Mouse (Mus musculus) common myeloid progenitor, adult 5-6 weeks (primary cell): ENCODE data around the gene Pon1. TPM values are rescaled to one million over a fixed set of nuclear protein-coding genes. Genes with fewer than 3 reads are reported as not detected.

ENCODE experiments used
- ATAC-seq: replicated peaks from 2 replicates; pipeline ENCODE4 v1.8.0; 2016; ENCODE audit warnings: low read depth, mild to moderate bottlenecking, moderate TSS enrichment, inconsistent platforms; ENCODE audit not compliant: poor library complexity, severe bottlenecking
- total RNA-seq: library from RNA; stranded (forward); fragments of 200-1000, 187-1606 nt; gene quantifications from 2 replicates; pipeline ENCODE4 v1.2.3, GENCODE M21; 2017

The Pon1 gene
- total RNA-seq, 1 experiment from 2014 or later, result not detected

- no peak for ATAC-seq
These were observed 54.1 kb downstream of the Pon1 start for GRCm38 (mm10) chr6:5139666-5140065.

DNA sequence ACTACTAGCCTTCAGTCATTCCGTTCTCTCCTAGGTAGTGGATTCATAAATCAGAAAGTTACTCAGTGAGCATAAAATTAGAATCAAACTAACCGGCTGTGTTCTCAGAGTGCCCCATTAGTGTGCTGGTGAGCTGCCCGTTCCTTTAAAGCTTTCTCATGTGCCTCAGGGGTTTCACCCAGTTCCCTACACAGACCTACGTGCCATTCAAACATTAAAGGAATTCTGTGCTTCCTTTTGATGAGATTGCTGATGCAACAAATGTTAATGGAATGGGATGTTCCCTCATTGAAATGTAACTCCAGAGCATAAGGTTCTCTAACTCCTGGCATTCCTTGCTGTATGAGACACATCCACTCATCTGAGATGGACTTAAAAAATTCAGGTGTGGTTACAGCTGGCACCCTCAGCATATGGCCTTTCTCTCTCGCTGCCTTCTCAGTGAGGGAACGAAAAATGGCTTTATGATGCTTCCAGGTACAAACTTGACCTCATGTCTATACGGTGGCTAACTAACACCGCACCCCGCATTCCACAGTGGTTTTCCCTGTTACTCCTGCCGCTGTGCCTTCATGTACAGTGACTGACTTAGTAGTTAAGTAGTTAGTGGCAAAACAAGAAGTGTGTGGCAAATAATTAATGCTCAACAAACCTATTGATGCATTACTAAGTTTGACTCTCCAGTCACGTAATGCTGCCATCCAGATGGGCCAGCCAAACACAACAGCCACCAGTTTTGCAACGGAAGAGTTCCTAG is 54.7 kb downstream of the Pon1 start:
- ATAC-seq, result no peak

GRCm38 (mm10) chr6:5136046-5136445 is 57.7 kb downstream of the Pon1 start:
- no peak for ATAC-seq

- ATAC-seq, result no peak
These were observed 58.8 kb downstream of the Pon1 start for GRCm38 (mm10) chr6:5134986-5135385.

DNA sequence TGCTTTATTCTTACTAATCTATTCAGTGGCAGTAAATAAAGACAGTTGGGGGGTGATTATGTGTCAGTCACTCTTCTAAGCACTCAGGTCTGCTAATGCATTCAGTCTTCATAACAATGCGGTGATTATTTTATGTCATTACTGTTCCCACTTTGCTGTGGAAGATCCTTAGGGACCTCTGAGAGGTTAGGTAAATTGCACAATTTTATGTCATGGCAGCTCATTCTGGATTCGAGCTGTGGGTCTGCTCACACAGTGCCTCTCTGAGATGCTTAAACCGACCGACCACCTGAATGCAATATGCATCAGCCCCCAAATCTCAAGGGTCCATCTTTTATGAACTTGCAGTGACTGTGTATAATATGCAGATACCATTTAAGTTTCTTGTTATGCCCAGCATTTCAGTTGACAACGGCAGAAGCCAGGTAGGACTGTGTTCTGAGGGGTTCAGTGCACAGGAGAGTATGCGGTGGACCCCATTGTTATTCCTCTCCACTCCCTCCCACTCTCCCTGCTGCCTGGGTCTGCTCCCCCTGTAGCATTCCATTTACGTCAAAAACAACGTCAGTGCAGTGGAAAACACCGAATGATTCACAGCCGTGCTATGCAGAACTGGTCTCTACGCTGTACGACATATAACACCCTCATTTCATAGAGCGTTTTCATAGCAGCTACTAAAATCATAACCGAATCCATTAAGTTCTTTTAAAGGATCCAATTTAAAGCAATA is 64.2 kb downstream of the Pon1 start:
- no peak for ATAC-seq

GRCm38 (mm10) chr6:5120229-5120628 is 73.5 kb downstream of the Pon1 start:
- no peak for ATAC-seq

- ATAC-seq, result no peak
These were observed 74.4 kb downstream of the Pon1 start for GRCm38 (mm10) chr6:5119181-5119910.

Other genes with a start within 250 kb of the Pon1 start
- 10.1 and 19.5 TPM in 2 replicates for gene Pon3, start 62.3 kb upstream of the Pon1 start, total RNA-seq
- 27.9 and 33.5 TPM in 2 replicates for gene Pon2, start 104.5 kb upstream of the Pon1 start, total RNA-seq
- not detected in 2 replicates for gene Asb4, start 189.4 kb upstream of the Pon1 start, total RNA-seq